Mouse (Mus musculus) forebrain, embryonic 14.5 days (tissue): ENCODE results near the gene Tmem176b. TPM values are rescaled to one million over a fixed set of nuclear protein-coding genes. Genes with fewer than 3 reads are reported as not detected.

Experiments
- ATAC-seq: fragments of 200-750 bp; cut with Nextera tagmentation; 2 replicates; pipeline ENCODE4 v1.8.0; 2017; ENCODE audit warnings: mild to moderate bottlenecking, moderate library complexity
- DNase-seq: peaks from one replicate; pipeline ENCODE4 v3.0.0-alpha.2; 2015; ENCODE audit warnings: low spot score
- H3K27ac ChIP-seq: fragments of 300-500 bp; sonication (generic); 2 replicates; pipeline ENCODE4 v1.5.1; 2014; ENCODE audit warnings: low read depth, mild to moderate bottlenecking, control low read depth, low read length, moderate library complexity
- H3K27me3 ChIP-seq: fragments of 300-500 bp; sonication (generic); replicated peaks from 2 replicates; pipeline ENCODE4 v1.6.1; 2014; ENCODE audit warnings: low read length, control low read depth, mixed read lengths; ENCODE audit not compliant: control insufficient read depth, insufficient read depth
- H3K36me3 ChIP-seq: fragments of 300-500 bp; sonication (generic); 2 replicates; pipeline ENCODE4 v1.6.1; 2014; ENCODE audit warnings: low read length, control low read depth; ENCODE audit not compliant: control insufficient read depth, insufficient read depth
- H3K4me1 ChIP-seq: fragments of 300-500 bp; sonication (generic); 2 replicates; pipeline ENCODE4 v1.6.1; 2014; ENCODE audit warnings: antibody characterized with exemption, low read length, control low read depth; ENCODE audit not compliant: control insufficient read depth, insufficient read depth
- H3K4me2 ChIP-seq: fragments of 300-500 bp; sonication (generic); 2 replicates; pipeline ENCODE4 v1.6.1; 2014; ENCODE audit warnings: mild to moderate bottlenecking, control low read depth, low read length
- H3K4me3 ChIP-seq: fragments of 300-500 bp; sonication (generic); 2 replicates; pipeline ENCODE4 v1.5.1; 2014; ENCODE audit warnings: low read depth, low read length, control low read depth
- H3K9ac ChIP-seq: fragments of 300-500 bp; sonication (generic); 2 replicates; pipeline ENCODE4 v1.6.1; 2014; ENCODE audit warnings: mild to moderate bottlenecking, low read length, control low read depth, moderate library complexity
- H3K9me3 ChIP-seq: fragments of 300-500 bp; sonication (generic); replicated peaks from 2 replicates; pipeline ENCODE4 v1.6.1; 2016; ENCODE audit warnings: low read length, control low read depth, mixed read lengths; ENCODE audit not compliant: control insufficient read depth
- WGBS: fragments of 180-500 bp; shearing (Covaris S2); extraction: QIAGEN DNeasy Blood & Tissue Kit; methylation state at CpG from one replicate; pipeline ENCODE4 v1.1.7; 2014; 5-methylcytosine and 5-hydroxymethylcytosine counted together
- polyA plus RNA-seq: library from polyadenylated mRNA; unstranded; fragments of >200 nt; fragmentation: Nextera tagmentation; extraction: Ambion mirVana; gene quantifications from 2 replicates; pipeline ENCODE4 v1.2.1, GENCODE M21; 2014

The Tmem176b gene
- polyA plus RNA-seq, 1 experiment from 2014 or later = 131 TPM

DNA sequence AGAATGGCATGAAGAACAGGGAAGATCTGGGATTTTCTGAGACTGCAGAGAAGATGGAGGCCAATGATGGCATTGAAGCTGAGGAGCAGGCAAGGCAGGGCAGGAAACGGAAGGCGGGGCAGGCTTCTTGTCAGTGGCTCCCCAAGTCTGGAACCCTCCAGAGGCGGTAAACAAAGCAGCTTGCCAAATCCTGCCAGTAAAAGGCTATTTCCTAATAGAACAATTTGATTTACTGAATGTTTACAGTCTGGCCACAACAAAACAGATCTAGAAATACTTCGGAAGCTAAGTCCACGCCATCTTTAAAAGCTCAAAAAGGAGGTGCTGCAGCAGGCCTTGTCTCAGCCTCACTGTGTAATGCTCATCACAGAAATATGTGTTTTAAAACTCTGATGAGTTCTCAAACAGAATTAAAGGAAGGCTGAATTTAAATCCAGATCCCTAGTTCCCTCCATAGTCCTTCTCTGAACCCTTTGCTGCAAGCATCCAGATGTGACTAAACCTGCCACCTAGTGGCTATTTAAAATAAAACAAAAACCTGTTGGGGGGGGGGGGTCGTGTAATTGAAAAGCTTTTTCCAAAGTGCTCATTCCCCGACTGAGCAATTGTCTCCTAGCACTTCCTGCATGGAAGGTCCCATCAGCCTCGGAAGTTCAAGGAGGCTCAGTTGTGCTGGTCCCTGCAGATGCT lies 16.5 kb upstream of the Tmem176b start:
- H3K9ac ChIP-seq = no peak overlapping the region
- no peaks in the 10 kb centered on the region for H3K9me3 ChIP-seq
- no peaks in the 10 kb centered on the region for H3K36me3 ChIP-seq
- H3K27me3 ChIP-seq = no peaks in the 10 kb centered on the region
- no peak overlapping the region for H3K4me3 ChIP-seq
- no peaks in the 10 kb centered on the region for H3K4me1 ChIP-seq
- WGBS = 48% methylated on average over 8 of the region's 8 CpGs
- DNase-seq (peak; percentile 22), ATAC-seq (no peak)
- no peak overlapping the region for H3K4me2 ChIP-seq
- H3K27ac ChIP-seq = no peak overlapping the region

GRCm38 (mm10) chr6:48854155-48854554 lies 12.9 kb upstream of the Tmem176b start:
- no peak overlapping the region for H3K4me2 ChIP-seq
- no peaks in the 10 kb centered on the region for H3K36me3 ChIP-seq
- no peak overlapping the region for H3K4me3 ChIP-seq
- DNase-seq = no peak
- no peak overlapping the region for H3K9ac ChIP-seq
- no peaks in the 10 kb centered on the region for H3K9me3 ChIP-seq
- WGBS = 95% methylated on average over 2 of the region's 2 CpGs
- no peak overlapping the region for H3K27ac ChIP-seq
- H3K4me1 ChIP-seq = no peaks in the 10 kb centered on the region
- no peaks in the 10 kb centered on the region for H3K27me3 ChIP-seq
- ATAC-seq = no peak

DNA sequence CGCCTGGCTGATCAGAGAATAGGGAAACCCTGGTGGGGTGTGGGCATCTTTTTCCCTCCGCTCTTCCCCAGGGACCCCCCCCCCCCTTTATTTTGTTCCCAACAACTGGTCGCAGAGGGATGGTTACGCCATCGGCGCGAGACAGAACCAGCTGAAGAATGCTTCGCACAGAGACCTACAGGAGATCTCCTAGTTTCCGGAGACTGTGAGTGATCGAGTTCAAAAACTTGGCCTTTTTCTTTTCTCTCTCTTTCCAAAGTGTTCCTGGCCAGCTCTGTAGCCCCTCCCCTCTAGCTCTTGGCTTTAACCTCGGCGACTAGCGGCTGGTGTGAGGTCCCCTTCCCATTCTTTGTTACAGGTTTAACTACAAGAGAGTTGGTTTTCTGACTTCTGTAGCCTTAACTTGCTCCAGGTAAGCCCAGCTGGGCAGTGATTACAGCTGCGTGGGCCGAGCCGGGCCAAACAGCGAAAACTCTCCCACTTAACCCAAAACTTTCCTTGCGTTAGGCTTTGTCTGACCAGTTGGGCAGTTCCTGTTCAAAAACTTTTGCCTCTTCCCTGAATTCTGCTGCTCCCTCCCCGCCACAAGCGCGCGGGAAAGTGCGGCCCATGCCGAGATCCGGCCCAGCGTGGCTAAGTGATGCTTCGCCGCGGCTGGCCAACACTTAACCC lies 10.7 kb upstream of the Tmem176b start:
- Histone ChIP-seq H3K9ac (no peak overlapping the region), H3K4me2 (peak overlapping the region; percentile 56), H3K4me1 (no peaks in the 10 kb centered on the region), H3K9me3 (no peaks in the 10 kb centered on the region), H3K4me3 (peak overlapping the region; percentile 20), H3K36me3 (no peaks in the 10 kb centered on the region), H3K27me3 (no peaks in the 10 kb centered on the region), H3K27ac (no peak overlapping the region)
- under 1% methylated on average over 29 of the region's 29 CpGs for WGBS
- ATAC-seq (peak; percentile 67), DNase-seq (peak; percentile 37)

DNA sequence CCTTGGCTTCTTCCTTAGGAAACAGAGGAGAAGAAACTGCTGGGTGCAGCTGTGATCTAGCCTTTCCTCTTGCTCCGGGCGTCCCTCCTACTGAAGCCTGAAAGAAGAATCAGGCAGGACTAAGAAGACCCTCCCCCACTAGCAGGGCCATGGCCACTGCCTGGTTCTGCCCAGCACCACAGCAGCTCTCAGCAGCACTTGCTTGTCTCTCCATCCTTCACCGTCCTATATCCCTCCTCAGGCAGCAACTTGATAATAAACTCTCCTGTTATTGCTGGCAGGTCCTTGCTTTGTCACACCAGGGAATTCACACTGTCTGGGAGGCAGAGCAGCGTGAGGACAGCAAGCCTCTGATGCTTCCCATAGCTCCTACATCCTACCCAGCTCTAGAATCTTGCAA lies 3.8 kb upstream of the Tmem176b start:
- H3K9me3 ChIP-seq = no peaks in the 10 kb centered on the region
- no peak for DNase-seq
- no peak overlapping the region for H3K4me2 ChIP-seq
- H3K4me3 ChIP-seq = no peak overlapping the region
- H3K27ac ChIP-seq = no peak overlapping the region
- WGBS = 76% methylated on average over 4 of the region's 4 CpGs
- no peak overlapping the region for H3K9ac ChIP-seq
- ATAC-seq = no peak
- no peaks in the 10 kb centered on the region for H3K36me3 ChIP-seq
- peaks cover 17% of the 10 kb centered on the region for H3K4me1 ChIP-seq
- H3K27me3 ChIP-seq = no peaks in the 10 kb centered on the region

DNA sequence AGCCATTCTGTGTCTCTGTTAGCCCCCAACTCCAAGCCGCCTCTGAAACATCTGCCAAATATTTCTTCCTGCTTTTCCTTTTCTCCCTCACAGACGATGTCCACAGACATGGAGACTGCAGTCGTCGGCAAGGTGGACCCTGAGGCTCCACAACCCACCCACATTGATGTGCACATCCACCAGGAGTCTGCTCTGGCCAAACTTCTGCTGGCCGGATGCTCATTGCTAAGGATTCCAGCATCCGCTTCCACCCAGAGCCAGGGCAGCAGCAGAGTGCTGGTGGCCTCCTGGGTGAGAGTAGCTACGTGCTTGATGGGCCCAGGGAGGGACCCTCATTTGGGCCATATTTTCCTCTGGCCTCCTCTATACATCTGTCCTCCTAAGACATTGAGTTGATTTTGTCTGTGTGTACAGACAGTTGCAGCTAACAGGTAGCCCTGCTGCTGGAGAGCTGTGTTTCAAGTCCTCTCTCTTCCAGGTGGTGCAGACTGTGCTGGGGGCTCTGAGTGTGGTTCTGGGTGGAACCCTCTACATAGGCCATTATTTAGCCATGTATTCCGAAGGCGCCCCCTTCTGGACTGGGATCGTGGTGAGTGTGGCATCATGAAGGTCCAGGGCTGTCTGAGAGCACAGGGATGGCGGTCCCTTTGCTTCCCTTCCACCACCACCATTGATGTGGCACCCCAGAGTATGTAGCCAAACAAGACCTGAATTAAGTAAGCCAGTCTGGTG lies 981 bp upstream of the Tmem176b start:
- Histone ChIP-seq H3K9me3 (no peaks in the 10 kb centered on the region), H3K27ac (no peak overlapping the region), H3K36me3 (0 out of 2 replicates have a peak, but pooled peaks cover 3% of the 10 kb centered on the region), H3K9ac (no peak overlapping the region), H3K4me2 (peak overlapping the region; percentile 57; the same call in 1 of the 2 replicates), H3K4me3 (no peak overlapping the region), H3K4me1 (peaks cover 30% of the 10 kb centered on the region), H3K27me3 (no peaks in the 10 kb centered on the region)
- no peak for DNase-seq
- no peak for ATAC-seq
- 73% methylated on average over 11 of the region's 11 CpGs for WGBS

DNA sequence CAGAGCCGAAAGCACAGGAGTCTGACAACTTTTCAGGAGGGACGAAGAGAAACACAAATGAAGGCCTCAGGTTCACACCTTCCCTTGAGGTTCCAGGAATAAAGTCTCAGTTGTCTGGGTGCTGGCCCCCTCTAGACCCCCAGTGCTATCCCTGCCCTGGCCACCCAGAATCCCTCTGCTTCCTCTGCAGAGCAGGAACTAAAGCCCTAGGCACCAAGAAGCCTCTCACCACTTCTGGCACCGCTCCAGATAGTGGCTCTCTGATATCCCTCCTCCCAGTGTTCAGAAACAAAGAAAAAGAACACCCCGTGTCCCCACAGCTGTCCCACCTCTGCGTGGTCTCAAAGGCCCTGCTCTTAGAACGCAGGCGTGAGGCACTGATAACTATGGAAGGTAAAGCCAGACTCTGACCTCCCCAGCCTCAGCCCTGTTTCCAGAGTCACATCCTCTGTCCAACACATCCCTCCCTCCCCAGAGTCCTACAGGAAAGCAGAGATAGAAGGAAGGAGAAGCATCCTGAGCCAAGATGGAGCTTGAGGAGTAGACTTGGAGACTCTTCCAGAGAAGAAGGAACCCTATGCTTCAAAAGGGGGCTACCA lies 826 bp downstream of the Tmem176b start, which contains the start of gene Tmem176a:
Gene Tmem176a, plus strand, starts transcription at position 549 of the 599 bp plus-strand sequence.
- Histone ChIP-seq H3K4me1 (peaks cover 30% of the 10 kb centered on the region), H3K27ac (peak within 1 kb of the TSS; percentile 84), H3K9me3 (no peaks in the 10 kb centered on the region), H3K27me3 (no peaks in the 10 kb centered on the region), H3K4me3 (peak within 1 kb of the TSS; percentile 33), H3K9ac (peak within 1 kb of the TSS; percentile 61), H3K4me2 (peak within 1 kb of the TSS; percentile 57), H3K36me3 (peaks cover 8% of the 10 kb centered on the region; the same call in 1 of the 2 replicates)
- DNase-seq = peak; percentile 71
- WGBS = 15% methylated on average over 7 of the region's 7 CpGs
- ATAC-seq = peak; percentile 36

- ATAC-seq = no peak
- 70% methylated on average over 6 of the region's 6 CpGs for WGBS
Measured at GRCm38 (mm10) chr6:48838321-48839080, 2.8 kb downstream of the Tmem176b start.

GRCm38 (mm10) chr6:48837516-48837915 lies 3.8 kb downstream of the Tmem176b start:
- no peak overlapping the region for H3K4me3 ChIP-seq
- no peak for ATAC-seq
- H3K27ac ChIP-seq = no peak overlapping the region
- no peaks in the 10 kb centered on the region for H3K27me3 ChIP-seq
- WGBS = 81% methylated on average over 7 of the region's 7 CpGs
- peaks cover 30% of the 10 kb centered on the region for H3K4me1 ChIP-seq
- no peak overlapping the region for H3K9ac ChIP-seq
- peaks cover 35% of the 10 kb centered on the region for H3K36me3 ChIP-seq
- no peak overlapping the region for H3K4me2 ChIP-seq
- DNase-seq = no peak
- no peaks in the 10 kb centered on the region for H3K9me3 ChIP-seq

More at GRCm38 (mm10) chr6:48838321-48839080, 2.8 kb downstream of the Tmem176b start:
- Histone ChIP-seq H3K4me3 (no peak overlapping the region), H3K4me2 (peak overlapping the region; percentile 57), H3K4me1 (peaks cover 30% of the 10 kb centered on the region), H3K27me3 (no peaks in the 10 kb centered on the region), H3K9me3 (no peaks in the 10 kb centered on the region), H3K9ac (no peak overlapping the region), H3K27ac (no peak overlapping the region), H3K36me3 (peaks cover 27% of the 10 kb centered on the region)
- DNase-seq = no peak
